Mouse (Mus musculus): ENCODE measurements at regions not wholly inside any gene's neighbourhood (a gene's known extent, or its start where the extent isn't known, plus 50 kb on each side); places are given as distances from the start of the nearest gene placed in this dataset.

DNA sequence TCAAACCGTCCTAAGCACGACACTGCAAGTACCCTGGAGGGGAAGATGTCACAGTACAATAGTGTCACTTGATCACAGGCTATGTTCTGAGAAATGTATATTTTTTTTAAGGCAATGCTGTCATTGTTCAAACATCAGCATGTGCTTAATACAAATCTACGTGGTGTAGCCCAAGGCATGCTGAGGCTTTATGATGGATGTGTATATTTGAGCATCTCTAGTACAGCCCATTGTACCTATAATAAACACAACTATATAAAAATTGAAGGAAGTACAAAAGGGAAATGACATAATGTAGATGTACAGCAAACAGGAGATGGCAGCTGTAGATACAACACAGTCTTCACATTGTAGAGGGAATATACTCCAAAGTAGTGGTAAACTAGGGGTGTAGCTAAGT lies 309.2 kb downstream of the Galc start:
- no peaks in the 10 kb centered on the region for H3K4me1 ChIP-seq (replicated peaks; ENCODE audit: control insufficient read depth, insufficient read depth, low read length)
- no peak overlapping the region for H3K27ac ChIP-seq (ENCODE audit: control insufficient read depth, insufficient read depth, low read length)
- no peak for DNase-seq
- no peaks in the 10 kb centered on the region for H3K36me3 ChIP-seq (ENCODE audit: control insufficient read depth, insufficient read depth, low read length)
- no peaks in the 10 kb centered on the region for H3K27me3 ChIP-seq (ENCODE audit: control insufficient read depth, insufficient read depth, low read length)
- WGBS, result 92% methylated on average over 3 of the region's 3 CpGs
- H3K4me3 ChIP-seq (ENCODE audit: control insufficient read depth, insufficient read depth, low read length), result no peak overlapping the region
- no peak for TF ChIP-seq CTCF (IDR thresholded peaks at IDR 0.05; ENCODE audit: borderline replicate concordance, control insufficient read depth, extremely low read depth, insufficient read depth, low read length, poor library complexity)

DNA sequence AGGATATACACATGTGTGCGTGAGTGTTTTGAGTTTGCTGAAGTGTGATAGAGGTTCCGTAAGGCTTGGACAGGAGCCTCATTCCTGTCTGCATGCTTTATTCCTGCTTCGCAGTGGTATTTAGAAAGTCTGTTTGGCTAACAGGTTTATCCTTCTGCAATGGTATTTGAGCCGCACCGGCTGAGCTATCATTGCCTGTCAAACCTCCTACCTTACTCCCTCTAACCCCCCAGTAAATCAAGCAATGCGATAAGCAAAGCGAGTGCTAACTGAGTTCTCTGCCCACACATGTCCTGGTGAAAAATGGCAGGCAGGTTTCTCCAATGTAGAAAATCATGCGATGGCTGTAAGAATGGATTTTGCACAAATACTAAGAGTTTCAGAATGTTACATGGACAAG lies 311.8 kb downstream of the Galc start:
- TF ChIP-seq POLR2A (IDR thresholded peaks at IDR 0.05; ENCODE audit: control insufficient read depth, extremely low read depth, insufficient read depth, low read length, poor library complexity) (no peak), CTCF (IDR thresholded peaks at IDR 0.05; ENCODE audit: borderline replicate concordance, control insufficient read depth, extremely low read depth, insufficient read depth, low read length, poor library complexity) (no peak)
- H3K27ac ChIP-seq (ENCODE audit: control insufficient read depth, insufficient read depth, low read length), result no peak overlapping the region
- 95% methylated on average over 8 of the region's 8 CpGs for WGBS
- H3K36me3 ChIP-seq (ENCODE audit: control insufficient read depth, insufficient read depth, low read length), result no peaks in the 10 kb centered on the region
- H3K4me1 ChIP-seq (replicated peaks; ENCODE audit: control insufficient read depth, insufficient read depth, low read length), result no peaks in the 10 kb centered on the region
- H3K27me3 ChIP-seq (ENCODE audit: control insufficient read depth, insufficient read depth, low read length), result no peaks in the 10 kb centered on the region
- no peak overlapping the region for H3K4me3 ChIP-seq (ENCODE audit: control insufficient read depth, insufficient read depth, low read length)
- no peak for DNase-seq

GRCm38 (mm10) chr12:97938361-97938760 lies 320.9 kb downstream of the Galc start:
- Histone ChIP-seq H3K27me3 (ENCODE audit: control insufficient read depth, insufficient read depth, low read length) (no peaks in the 10 kb centered on the region), H3K4me1 (replicated peaks; ENCODE audit: control insufficient read depth, insufficient read depth, low read length) (no peaks in the 10 kb centered on the region), H3K27ac (ENCODE audit: control insufficient read depth, insufficient read depth, low read length) (no peak overlapping the region), H3K36me3 (ENCODE audit: control insufficient read depth, insufficient read depth, low read length) (no peaks in the 10 kb centered on the region), H3K4me3 (ENCODE audit: control insufficient read depth, insufficient read depth, low read length) (no peak overlapping the region)
- TF ChIP-seq CTCF (IDR thresholded peaks at IDR 0.05; ENCODE audit: borderline replicate concordance, control insufficient read depth, extremely low read depth, insufficient read depth, low read length, poor library complexity), result no peak
- 80% methylated on average over 5 of the region's 5 CpGs for WGBS
- DNase-seq, result no peak

GRCm38 (mm10) chr12:97929877-97930276 lies 329.4 kb downstream of the Galc start:
- 77% methylated on average over 5 of the region's 5 CpGs for WGBS
- no peaks in the 10 kb centered on the region for H3K4me1 ChIP-seq (replicated peaks; ENCODE audit: control insufficient read depth, insufficient read depth, low read length)
- no peaks in the 10 kb centered on the region for H3K36me3 ChIP-seq (ENCODE audit: control insufficient read depth, insufficient read depth, low read length)
- H3K27ac ChIP-seq (ENCODE audit: control insufficient read depth, insufficient read depth, low read length), result no peak overlapping the region
- no peaks in the 10 kb centered on the region for H3K27me3 ChIP-seq (ENCODE audit: control insufficient read depth, insufficient read depth, low read length)
- TF ChIP-seq POLR2A (IDR thresholded peaks at IDR 0.05; ENCODE audit: control insufficient read depth, extremely low read depth, insufficient read depth, low read length, poor library complexity) (no peak), CTCF (IDR thresholded peaks at IDR 0.05; ENCODE audit: borderline replicate concordance, control insufficient read depth, extremely low read depth, insufficient read depth, low read length, poor library complexity) (no peak)
- no peak overlapping the region for H3K4me3 ChIP-seq (ENCODE audit: control insufficient read depth, insufficient read depth, low read length)
- no peak for DNase-seq

DNA sequence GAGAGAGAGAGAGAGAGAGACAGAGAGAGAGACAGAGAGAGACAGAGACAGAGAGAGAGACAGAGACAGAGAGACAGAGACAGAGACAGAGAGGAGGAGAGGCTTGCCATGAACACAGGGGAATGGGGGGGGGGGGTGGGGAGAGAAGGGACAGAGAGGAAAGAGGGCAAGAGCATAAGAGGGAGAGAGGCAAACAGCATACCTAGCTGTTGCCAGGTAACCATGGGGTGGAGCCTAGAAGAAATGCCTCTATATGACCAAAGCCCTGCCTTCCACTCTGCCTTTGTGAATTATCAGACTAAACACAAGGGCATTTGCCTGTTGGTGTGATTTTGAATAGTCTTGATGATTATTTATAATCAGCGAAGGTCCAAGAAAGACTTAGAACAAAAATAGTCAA lies 332.2 kb downstream of the Galc start:
- H3K4me3 ChIP-seq (ENCODE audit: control insufficient read depth, insufficient read depth, low read length), result no peak overlapping the region
- no peaks in the 10 kb centered on the region for H3K27me3 ChIP-seq (ENCODE audit: control insufficient read depth, insufficient read depth, low read length)
- no peak for DNase-seq
- no peak for TF ChIP-seq CTCF (IDR thresholded peaks at IDR 0.05; ENCODE audit: borderline replicate concordance, control insufficient read depth, extremely low read depth, insufficient read depth, low read length, poor library complexity)
- TF ChIP-seq POLR2A (IDR thresholded peaks at IDR 0.05; ENCODE audit: control insufficient read depth, extremely low read depth, insufficient read depth, low read length, poor library complexity), result no peak
- no peak overlapping the region for H3K27ac ChIP-seq (ENCODE audit: control insufficient read depth, insufficient read depth, low read length)
- H3K4me1 ChIP-seq (replicated peaks; ENCODE audit: control insufficient read depth, insufficient read depth, low read length), result no peaks in the 10 kb centered on the region
- H3K36me3 ChIP-seq (ENCODE audit: control insufficient read depth, insufficient read depth, low read length), result no peaks in the 10 kb centered on the region
- 90% methylated on average over 1 of the region's 1 CpGs for WGBS

DNA sequence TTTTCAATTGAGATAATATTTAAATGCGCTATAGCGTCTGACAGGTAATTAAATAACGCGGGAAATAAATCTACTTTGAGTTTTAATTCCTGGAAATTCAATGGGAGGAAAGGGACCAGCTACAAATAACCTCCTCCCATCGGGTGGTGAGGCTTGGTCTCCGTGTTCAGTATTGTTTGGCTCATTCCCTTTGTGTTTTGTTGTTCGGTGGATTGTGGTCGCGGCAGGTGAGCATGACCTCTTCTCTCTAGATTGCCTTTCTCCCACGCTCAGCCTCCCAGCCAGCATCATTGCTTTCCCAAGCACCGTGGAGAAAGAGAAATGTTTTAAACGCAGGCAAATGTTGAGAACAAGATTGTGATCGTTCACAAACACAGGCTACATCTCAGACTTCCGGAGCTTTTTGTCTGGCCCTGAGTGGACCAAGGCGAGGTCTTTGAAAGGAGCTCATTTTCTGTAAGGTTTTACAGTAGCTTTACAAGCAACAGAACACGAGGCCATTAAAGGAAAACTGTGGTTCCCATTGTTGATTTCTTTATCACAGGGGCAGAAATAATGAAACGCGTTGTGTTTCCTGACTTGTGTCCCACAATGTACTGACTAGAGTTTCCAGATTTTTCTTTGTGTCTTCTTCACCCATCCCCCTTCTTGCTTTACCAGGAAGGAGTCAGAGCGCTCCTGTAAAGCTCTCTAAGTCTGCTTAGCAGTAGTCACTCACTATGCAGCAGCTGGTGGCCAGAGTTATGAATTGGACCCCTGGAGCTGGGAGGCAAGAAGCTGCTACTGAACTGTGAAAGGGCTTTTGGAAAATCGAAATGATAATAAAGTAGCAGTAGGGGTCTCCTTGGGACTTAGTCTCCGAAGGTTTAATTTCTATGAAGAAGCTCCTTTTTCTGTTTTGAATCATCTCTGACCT lies 337.7 kb downstream of the Galc start:
- H3K36me3 ChIP-seq (ENCODE audit: control insufficient read depth, insufficient read depth, low read length), result no peaks in the 10 kb centered on the region
- no peak overlapping the region for H3K27ac ChIP-seq (ENCODE audit: control insufficient read depth, insufficient read depth, low read length)
- no peak for DNase-seq
- TF ChIP-seq CTCF (IDR thresholded peaks at IDR 0.05; ENCODE audit: borderline replicate concordance, control insufficient read depth, extremely low read depth, insufficient read depth, low read length, poor library complexity) (no peak), POLR2A (IDR thresholded peaks at IDR 0.05; ENCODE audit: control insufficient read depth, extremely low read depth, insufficient read depth, low read length, poor library complexity) (no peak)
- H3K27me3 ChIP-seq (ENCODE audit: control insufficient read depth, insufficient read depth, low read length), result no peaks in the 10 kb centered on the region
- no peaks in the 10 kb centered on the region for H3K4me1 ChIP-seq (replicated peaks; ENCODE audit: control insufficient read depth, insufficient read depth, low read length)
- 74% methylated on average over 21 of the region's 21 CpGs for WGBS
- H3K4me3 ChIP-seq (ENCODE audit: control insufficient read depth, insufficient read depth, low read length), result no peak overlapping the region

DNA sequence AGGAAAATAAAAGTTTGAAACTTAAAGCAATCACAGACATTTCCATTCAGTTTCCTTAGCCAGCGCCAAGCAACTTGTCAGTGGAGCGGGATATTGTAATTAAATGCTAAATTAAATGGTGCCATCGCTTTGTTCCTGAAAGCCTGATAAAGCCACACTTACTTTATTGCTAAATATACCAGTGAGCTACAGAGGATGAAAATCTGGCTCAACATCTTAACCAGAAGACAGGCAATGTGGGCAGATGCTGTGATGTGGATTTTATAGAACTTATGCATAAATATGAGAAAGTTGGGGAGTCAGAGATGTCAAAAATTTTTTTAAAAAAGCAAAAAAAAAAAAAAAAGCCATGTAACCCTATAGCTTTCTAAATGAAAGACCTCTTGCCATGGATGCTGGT lies 340.8 kb downstream of the Galc start:
- Histone ChIP-seq H3K4me3 (ENCODE audit: control insufficient read depth, insufficient read depth, low read length) (no peak overlapping the region), H3K4me1 (replicated peaks; ENCODE audit: control insufficient read depth, insufficient read depth, low read length) (no peaks in the 10 kb centered on the region), H3K27ac (ENCODE audit: control insufficient read depth, insufficient read depth, low read length) (no peak overlapping the region), H3K27me3 (ENCODE audit: control insufficient read depth, insufficient read depth, low read length) (no peaks in the 10 kb centered on the region), H3K36me3 (ENCODE audit: control insufficient read depth, insufficient read depth, low read length) (no peaks in the 10 kb centered on the region)
- WGBS, result 94% methylated on average over 3 of the region's 3 CpGs
- DNase-seq, result no peak
- no peak for TF ChIP-seq CTCF (IDR thresholded peaks at IDR 0.05; ENCODE audit: borderline replicate concordance, control insufficient read depth, extremely low read depth, insufficient read depth, low read length, poor library complexity)
- no peak for TF ChIP-seq POLR2A (IDR thresholded peaks at IDR 0.05; ENCODE audit: control insufficient read depth, extremely low read depth, insufficient read depth, low read length, poor library complexity)

Data from thymus, adult 2 months (tissue).